Mouse (Mus musculus): ENCODE results near the gene Polk.
A peak's percentile ranks its signal among the peaks of the same experiment; 100 is the strongest.

Polk gene

DNA sequence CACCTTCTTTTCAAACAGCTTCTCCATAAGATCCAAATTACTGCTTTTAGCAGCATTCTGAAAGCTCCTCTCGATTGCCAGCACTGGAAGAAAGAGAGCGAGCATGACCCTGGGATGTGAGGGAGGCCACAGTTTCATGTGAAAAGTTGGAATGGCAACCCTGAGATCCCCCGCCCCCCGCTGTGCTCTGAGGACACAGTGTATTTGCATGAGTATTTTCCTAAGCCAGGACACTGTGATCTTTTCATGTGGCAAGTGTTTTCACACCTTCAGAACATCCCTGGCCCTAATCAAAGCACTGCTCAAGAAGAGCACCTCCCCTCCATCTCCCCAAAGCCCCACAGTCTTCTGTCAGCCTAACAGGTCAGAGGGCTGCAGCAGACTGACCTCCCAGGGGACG, 77.1 kb downstream of the Polk start:
- no peak for DNase-seq (ENCODE audit: low read depth, low spot score)

DNA sequence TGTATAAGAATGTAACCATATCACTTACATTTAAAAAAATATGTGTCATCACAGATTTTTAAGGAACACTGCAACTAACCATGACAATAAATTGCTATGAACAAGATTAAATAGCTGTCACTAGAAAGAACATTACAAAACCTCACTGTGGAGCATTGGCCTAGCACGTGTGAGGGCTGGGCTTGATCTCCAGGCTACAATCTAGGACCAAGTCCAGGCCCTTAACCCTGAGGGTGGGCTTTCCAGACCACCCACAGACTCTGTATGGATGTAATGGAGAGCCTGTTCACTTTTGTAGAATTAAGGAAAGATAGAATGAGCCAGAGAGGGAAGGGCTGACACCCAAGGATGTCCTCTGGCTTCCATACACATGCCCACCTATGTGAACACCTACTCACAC, 79.7 kb downstream of the Polk start:
- no peak for DNase-seq (ENCODE audit: low read depth, low spot score)

DNA sequence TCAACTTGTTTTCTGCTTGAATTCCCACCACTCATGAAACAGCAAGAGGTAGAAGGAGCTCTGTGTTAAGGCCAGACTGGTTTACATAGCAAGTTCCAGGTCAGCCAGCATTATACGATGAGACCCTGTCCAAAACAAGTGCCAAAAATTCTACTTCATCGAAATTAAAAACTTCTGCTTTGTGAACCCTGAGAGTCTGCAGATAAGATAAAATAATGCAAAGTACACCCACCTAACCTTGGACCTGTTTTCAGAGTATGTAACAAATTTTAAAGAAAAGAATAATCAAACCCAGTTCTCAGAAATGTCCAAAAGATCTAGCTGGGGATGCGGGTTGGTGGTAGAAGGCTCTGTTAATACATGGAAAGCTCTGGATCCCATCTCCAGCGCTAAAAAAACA, 83.8 kb downstream of the Polk start:
- DNase-seq (ENCODE audit: low read depth, low spot score), result no peak

DNA sequence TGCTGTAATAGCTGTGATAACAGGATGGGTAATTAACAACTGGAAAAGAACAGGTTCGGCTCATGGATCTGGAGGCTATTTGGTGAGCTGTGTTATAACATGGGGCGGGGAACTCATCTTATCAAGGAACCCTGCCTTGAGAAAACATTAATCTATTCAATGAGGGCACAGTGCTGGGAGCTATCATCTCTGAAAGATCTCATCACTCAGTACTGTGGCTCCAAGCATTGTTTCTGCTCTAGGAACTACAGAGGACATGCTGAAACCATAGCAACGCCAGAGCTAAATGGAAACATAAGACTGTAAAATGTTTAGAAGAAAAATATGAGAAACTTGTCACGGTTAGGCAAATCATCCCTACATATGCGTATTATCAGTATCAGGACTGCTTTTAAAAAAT, 84.4 kb downstream of the Polk start:
- DNase-seq (ENCODE audit: low read depth, low spot score), result no peak

DNA sequence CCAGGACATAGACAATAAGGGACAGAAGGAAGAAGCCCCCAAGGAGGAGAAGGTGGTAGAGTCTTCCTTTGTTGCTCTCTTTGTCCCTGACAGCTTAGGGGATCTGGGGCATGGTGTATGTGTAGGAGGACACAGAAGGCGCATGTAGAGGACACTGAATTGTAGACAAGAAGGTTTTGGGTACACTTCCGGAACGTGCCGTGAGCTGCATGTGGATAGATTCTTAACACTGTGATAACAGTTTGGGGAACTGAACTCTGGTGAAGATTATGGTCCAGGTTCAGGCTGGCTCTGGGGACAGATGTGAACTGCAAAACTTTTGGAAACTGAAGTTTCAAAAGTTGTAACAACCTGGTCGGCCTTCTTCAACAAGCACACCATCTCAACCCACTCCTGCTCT, 84.8 kb downstream of the Polk start:
- no peak for DNase-seq (ENCODE audit: low read depth, low spot score)

DNA sequence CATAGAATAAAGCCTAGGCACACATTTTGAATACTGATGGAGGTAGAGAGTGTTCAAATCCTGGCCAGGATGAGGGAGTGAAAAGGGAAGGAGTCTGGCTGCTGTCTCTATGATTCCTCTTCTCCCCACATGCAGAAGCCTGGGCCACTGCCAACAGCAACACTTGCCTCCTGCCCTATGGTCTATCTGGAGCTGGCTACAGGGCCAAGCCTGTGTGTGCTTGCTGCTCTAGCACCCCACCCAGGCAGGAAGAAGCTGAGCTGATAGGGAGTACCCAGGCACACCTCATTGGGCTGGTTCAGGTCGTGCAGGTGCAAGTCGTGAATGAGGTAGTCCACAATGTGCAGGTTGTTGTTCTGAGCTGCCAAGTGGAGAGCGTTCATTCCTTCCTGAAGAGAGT, 88.1 kb downstream of the Polk start:
- no peak for DNase-seq (ENCODE audit: low read depth, low spot score)

DNA sequence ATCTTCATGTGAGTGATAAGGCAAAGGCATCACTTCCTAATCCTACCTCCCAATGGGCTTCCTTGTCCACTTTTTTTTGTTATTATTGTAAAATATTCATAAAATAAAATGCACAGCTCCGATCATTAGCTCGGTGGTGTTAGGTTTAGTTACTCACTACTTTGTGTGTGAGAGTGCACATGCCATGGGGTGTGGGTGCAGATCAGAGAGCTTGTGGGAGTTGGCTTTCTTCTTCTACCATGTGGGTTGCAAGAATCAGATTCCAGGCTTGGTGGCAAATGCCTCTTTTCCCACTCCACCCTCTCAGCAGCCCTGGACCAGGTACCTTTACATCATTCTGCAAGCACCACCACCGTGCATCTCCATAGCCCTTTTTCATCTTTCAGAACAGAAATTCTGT, 89.8 kb downstream of the Polk start:
- no peak for DNase-seq (ENCODE audit: low read depth, low spot score)

DNA sequence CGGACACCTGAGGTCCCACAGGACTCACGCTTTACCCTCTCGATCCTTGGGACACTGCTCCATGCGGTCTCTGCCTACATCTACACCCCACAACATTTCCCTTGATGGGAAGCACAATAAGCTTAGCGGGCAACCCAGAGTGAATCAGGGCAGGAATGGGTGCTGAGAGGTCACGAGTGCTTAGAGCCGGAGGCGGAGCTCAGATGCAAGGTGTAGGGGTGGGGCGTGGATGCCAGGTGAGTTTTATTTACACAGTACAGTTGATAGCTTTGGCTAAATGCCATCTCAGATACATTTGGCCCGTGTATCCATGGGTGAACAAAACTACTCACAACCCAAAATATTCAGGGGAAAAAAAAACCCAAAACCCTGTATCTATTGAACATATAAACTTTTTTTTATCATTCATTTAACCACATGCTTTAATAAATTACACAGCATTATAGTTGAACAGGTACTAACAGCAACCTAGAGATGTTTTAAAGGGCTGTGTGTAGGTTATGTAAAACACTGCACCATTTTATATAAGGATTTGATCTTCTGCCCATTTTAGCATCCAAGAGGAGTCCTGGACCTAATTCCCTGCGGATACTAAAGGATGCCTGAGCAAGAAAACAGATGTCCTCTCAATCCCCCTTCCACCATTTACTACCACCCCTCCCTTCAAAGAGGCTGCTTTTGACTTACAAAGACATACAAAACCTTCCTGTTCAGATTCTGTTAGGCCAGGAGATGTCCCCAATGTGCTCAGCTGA, 90.8 kb downstream of the Polk start:
- no peak for DNase-seq (ENCODE audit: low read depth, low spot score)

DNA sequence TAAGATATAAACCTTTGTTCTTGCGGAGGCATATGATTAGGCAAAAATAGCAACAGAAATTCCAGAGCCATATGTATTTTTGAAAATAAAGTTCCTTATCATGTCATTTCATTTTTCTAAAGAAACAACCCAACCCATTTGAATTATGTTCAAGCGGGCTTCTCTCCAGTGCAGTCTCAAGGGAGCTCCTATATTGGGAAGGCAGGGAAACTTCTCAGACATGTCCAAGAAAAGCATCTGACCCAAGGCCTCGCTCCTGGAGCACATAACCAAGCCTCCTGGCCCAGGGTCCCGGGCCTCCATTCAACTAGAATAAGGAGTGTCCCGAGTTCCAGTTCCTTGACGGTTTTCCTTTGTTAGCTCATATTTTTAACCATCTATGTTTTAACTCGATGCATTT, 91.5 kb downstream of the Polk start:
- no peak for DNase-seq (ENCODE audit: low read depth, low spot score)

DNA sequence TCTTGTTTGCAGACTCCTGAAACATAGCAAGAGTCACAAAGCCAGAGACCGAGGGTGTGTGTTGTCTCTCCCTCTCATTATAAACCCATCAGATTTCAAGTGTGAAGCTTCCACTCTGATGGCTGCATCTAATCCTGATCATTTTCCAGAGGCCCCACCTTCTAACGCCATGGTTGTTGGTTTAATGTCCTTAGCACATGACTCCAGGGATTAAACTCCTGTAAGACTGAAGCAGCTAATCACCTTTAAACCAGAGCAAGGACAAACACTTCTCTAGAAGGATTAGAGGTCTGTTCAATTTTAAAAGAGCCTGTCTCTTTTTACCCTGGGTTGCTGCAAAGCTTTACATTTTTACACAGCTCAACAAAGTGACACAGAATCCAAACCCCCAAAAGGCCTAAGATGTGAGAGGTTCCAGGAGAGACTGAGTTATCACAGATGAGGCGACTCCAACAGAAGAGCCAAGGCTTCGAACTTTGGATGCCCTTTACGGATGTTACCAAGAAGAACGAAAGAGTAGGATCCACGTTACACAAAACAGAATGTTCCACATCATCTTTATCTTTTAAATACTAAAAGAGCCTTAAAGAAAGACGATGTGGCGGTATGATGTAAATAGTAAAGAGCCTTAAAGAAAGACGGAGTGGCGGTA, 92.0 kb downstream of the Polk start:
- DNase-seq (ENCODE audit: low read depth, low spot score), result no peak

DNA sequence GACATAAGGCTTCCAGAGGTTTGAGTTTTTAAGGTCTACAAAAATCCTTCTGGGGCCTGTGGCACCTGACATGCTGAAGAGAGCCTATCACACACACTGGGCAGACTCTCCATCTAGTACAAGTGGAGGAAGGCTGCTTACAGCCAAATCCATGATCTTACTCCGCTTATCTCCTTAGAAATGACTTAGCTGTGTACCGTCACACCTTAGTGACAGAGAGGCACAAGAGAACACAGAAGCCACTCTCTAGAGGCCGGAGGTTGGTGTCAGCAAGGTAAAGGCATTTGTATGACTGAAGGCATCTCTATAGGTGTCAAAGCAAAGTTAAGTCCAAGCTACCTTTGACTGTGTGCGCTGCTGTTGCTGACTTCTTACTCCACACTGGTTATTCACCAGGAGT, 101.9 kb downstream of the Polk start:
- DNase-seq (ENCODE audit: low read depth, low spot score), result no peak

DNA sequence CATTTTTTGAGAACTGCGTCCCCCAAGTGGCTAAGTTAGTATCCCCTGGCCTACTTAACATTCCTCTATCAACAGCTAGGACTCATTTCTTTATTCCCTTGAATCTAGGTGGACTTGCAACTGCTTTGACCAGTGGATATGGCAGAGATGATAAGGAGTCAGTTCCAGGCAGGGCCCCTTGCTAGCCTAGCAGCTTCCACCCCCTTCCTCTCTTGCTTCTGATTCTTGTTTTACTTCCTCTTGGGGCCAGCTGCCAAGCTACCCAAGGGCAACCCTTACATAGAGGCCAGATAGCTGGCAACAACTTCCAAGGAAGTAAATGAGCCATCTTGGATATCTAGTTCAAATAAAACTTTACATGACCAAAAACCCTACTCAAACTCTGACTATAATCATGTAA, 105.5 kb downstream of the Polk start:
- DNase-seq (ENCODE audit: low read depth, low spot score), result no peak

DNA sequence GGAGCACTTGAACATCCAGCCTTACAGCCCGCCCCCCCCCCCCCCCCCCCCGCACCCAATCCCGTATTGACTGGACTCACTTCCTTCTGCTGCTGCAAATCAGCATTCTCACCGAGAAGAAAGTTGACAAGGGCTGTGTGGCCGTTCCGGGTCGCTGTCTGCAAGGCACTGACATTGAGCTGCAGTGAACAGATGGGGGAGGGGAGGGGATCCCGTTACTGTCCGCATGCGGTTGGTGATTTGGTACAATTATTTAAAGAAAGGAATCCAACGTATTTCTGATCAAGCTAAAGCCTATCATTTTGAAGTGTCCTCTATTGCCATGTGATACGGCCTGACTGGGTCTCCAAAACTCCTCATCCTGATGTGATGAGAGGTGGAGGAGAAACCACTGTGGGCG, 106.6 kb downstream of the Polk start:
- DNase-seq (ENCODE audit: low read depth, low spot score), result no peak

DNA sequence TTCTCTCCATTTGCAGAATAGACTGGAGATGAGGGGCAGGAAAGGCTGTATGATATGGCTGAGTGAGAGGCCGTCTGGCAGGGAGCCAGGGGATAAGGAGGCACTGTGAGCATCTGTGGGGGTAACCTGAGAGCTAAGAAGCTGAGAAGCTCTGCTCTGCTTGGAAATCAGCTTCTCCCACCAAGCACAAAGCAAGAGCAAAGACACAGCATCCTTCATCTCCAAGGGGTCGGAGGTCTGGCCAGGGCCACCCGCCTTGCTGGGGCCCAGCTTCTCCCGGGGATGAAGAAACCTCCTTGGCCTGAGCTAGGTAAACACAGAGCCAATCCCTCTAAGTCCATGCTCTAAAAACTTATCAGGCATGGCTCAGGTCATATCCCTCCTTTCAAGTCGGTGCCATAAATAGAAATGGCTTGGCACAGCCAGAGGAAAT, 107.5 kb downstream of the Polk start:
- peak; percentile 10 for DNase-seq (ENCODE audit: low read depth, low spot score)

DNA sequence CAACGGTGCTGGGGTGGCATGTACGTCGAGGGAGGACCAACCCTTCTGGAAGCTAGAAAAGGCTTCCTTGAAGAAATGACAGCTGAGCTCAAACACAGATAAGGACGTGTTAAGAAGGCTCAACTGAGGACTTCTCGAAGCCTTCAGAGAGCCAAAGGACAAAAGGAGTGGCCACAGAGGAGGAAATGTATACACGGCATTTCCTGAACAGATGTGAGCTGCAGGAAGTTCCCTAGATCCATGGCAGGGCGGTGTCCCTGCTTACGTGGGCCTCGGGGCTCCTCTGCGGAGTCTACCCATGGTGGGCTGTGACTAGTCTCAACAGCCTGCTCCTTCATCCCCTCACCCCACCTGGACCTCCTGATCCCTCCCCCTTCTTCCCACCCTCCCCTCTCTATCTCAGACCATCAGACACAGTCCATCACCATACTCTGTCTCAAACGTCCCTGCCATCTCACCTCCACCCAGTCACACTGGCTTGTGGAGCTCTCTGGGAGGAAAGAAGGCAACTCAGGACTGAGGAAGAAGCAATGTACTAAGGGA, 108.7 kb downstream of the Polk start:
- no peak for DNase-seq (ENCODE audit: low read depth, low spot score)

DNA sequence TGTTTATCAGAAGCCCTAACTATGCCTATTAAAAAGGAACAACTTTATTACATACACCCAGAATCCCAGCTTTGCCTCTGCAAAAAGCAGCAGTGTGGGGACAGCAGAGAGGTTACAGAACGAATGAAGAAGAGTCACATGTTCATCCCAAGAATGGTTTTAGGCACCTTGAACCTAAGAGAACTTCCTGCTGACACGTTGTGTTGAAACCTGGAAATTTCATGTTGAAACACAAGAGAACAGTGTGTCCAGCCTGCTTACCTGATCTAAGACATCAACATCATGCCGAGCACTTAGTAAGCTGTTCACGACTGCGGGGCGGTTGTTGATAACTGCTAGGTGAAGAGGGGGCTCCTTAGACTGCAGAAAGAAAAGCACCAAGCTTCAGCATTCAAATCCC, 109.3 kb downstream of the Polk start:
- DNase-seq (ENCODE audit: low read depth, low spot score), result no peak

DNA sequence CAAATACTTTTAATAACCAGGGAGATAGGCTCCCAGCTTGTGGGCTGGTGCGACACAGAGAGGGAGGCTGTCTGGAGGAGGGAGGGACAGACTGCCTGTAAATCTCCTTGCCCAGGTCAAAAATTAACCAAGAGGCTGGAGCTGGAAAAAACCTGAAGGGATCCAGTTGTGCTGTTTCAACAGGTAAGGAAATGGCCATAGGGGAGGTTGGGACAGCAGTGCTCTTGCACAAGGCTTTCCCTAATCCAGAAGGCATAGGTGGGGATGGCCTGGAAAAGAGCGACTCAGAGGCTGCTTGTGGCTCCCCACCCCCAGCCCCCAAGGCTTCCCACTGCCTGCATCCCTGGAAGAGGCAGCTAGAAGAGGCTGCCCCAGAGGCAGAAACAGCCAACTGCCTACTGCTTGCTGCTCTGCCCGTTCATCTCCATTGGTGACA, 110.0 kb downstream of the Polk start:
- no peak for DNase-seq (ENCODE audit: low read depth, low spot score)

DNA sequence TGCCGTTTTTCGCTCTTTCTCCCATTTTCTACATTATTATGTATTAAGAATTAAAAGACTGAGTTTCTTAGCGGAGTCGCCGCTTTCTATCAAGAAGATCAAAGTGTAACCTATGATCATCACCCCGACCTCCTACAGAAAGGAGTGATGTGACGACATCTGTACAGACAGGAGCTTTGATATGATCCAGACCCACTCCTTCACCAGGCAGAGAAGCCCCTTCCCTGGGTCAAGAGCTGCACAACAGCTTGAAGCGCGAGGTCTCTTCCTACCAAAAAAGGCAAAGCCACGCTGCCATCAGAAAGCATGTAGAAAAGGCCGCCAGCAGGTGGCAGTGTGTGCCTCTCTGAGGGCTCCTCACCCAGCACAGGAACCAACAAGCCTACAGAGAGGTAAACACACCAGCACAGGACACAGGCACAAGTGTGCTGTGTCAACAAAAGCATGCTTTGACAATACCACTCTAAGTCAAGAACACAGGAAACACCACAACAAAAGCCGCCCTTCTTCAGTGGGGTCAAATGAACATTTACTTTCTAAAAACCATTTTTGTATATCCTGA, 110.7 kb downstream of the Polk start:
- peak; percentile 85 for DNase-seq (ENCODE audit: low read depth, low spot score)
